Mouse (Mus musculus) lung, postnatal 36 days (tissue): ENCODE results near the gene Lrrc46.

Source experiments
- DNase-seq: peaks from one replicate; pipeline ENCODE4 v3.0.0; 2022; ENCODE audit warnings: mixed read lengths

Lrrc46 gene

DNA sequence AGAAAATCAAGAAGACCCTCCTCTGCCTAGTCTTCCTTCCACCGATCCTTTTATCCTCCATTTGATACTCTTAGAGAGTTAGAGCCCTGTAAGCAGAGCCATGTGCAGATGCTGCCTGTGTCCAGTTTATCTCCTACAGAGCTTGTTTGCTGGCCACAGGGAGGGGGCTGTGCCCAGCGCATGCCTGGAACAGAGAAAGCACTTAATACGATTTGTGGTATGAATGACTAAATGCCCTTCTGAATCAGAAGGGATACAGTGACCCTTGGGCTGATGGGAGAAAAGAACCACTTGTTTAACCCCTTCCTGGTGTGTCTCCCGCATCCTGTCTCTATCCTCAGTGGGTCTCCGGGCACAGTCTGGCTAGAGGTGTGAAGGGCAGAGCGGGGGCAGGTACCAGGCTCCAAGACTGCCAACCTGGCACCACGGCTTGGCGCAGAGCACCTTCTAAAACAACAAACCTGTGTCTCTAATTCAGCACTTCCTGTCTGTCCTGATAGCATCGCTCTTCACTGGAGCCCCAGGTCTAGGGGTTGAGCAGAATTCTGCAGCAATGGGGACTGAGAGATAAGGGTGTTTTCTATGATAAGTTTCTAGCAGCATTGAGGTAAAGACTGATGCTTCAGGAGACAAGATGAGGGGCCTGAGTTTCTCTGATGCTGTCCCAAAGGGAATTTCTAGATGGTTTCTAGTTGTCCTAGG lies 34.0 kb downstream of the Lrrc46 start:
- DNase-seq: no peak

DNA sequence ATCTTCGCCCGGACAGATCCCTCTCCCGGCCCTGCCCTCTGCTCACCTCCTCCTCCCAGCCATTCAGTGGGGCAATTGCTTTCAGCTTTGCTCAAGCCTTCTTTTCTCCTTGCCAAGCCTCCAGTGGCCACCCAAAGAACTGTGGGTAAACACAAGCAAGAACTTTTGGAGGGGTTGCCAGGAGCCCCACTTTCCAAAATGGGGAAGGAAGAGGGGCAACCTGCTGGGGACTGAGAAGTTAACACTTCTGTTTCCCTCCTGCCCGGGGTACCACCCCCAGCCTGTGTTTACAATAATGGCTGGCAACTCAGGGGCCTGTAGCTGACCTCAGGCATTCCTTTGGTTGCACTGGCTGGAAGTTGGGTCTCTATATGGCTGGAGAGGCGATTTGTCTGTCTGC lies 38.0 kb downstream of the Lrrc46 start:
- DNase-seq: no peak

DNA sequence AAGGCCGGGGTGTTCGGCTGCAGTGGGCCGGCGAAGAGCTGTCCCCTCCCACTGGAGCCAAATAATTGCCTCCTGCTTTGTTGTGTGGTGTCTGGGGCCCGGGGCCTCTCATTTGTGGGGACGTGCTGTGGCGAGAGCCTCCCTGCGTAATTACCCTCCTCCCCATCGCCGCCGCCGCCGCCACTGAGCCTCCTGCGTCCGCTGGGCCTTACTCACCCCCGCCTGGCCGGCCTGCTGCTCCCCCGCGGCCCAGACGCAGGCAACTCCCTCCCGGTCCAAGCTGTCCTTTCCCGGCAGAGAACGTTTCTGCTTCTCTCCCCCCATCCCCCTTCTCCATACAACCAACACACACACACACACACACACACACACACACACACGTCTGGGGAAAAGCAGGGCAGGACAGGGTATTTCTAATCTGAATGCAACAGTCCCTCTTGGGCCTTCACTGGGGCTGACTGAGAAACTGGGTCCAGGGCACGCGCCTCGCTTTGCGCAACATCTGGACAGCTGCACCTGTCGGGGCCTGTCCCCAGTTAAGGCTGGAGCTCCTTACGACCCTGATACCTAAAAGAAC lies 43.7 kb downstream of the Lrrc46 start:
- no peak for DNase-seq

DNA sequence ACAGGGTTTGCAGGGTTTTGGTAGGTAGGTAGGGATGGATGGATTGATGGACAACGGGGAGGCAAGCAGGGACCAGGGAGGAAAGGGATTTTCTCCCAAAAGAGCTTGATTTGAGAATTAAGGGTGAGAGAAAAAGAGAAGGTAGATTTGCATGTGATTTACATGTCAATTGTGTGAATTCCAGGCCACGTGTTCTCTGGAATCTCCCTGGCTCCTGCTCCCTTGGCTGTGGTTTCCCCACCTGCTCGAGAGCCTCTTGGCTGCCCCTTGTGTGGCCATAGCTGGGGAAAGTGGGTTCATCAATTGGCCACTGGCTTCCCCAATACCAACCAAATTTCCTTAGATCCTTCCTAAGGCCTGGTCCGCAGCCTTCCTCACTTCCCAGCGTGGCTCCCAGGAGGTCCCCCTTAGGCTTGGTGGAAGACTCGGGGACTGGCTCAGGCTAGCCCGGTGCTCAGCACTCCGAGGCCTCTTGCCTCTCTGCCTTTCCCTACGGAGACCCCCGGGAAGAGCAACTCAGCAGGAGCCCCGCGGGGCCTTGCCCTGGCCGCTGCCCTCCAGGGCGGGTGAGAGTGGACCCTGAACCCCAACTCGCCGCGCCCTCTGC lies 44.3 kb downstream of the Lrrc46 start:
- no peak for DNase-seq

DNA sequence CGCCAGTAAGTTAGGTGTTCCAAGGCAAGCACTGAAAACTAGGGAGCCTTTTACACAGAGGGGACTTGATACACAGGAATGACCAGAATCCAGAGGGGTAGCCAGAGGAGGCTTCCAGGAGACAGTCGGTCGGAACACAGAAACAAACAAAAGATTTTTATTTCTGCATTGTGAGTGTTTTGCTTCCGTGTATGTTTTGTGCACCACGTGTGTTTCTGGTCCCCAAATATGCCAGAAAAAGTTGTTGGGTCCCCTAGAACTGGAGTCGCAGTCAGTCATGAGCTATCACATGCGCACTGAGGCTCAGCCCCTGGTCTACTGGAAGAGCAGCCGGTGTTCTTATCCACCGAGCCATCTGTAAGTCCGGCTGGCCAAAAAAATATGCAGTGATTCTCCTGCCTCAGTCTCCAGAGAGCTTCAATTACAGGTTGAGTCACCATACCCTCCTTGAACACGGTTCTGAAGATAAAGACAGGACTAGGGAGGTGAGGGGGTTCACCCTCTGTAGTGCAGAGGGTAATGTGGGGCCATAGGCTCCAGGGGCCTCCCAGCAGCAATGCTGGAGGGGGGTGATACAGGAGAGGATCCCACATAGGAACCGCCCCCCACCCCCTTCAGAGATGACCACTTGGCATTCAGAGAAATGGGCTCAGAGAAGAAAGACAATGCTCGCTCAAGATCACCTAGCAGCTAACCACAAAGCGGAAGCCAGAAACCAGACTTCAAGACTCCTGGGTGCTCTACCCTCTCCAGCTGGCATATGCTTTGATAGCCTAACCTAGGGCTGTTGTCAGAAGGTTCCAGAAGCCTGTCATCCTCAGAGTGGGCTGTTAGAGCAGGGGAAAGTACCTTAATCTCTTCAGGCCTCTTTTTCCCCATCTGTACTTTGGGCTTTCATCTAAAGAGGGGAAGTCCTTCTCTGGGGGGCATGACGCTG lies 45.1 kb downstream of the Lrrc46 start:
- no peak for DNase-seq

DNA sequence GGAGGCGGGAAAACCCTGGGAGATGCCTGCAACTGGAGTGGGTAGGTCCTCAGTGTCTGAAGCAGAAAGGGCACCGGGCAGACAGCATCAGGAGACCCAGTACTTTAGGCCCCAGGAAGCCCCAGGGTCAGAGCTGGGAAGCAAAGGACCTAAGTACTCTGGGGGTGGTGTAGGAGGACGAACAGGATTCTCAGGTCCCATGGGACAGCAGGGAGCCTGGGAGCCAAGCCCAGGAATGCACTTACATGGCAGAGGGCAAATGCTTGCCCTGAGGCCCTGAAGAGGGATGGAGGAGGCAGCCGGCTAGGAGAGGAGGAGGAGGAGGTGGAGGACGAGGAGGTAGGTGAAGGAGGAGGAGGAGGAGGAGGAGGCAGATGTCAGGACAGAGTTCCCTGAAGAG lies 46.2 kb downstream of the Lrrc46 start:
- DNase-seq: no peak

DNA sequence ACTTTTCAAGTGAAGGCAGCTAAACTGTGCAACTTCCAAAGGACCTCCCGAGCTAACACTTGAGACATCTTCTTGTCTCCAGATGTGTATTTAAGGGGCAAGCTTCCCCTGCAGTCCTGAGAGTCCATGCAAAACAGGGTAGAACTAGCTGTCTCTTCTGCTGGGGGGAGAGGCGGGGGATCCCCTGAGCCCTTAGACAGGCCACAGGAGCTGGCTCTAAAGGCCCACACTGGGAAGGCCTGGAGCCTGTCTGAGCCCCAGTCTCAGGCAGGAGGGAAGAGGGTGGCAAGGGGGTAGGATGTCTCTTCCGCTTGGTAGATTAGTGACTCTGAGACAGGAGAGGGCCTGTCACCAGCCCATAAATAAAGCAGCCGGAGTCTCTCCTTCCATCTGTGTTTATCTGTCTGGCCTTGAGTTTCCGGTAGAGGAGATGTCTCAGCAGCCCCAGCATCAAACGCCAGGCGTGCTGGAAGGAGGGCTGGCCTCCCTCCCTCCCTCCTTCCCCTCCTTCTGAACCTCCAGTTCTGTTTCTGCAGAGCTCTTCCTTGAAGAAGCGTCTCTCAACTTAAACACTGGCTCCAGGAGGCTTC lies 48.4 kb downstream of the Lrrc46 start:
- peak; percentile 38 for DNase-seq

DNA sequence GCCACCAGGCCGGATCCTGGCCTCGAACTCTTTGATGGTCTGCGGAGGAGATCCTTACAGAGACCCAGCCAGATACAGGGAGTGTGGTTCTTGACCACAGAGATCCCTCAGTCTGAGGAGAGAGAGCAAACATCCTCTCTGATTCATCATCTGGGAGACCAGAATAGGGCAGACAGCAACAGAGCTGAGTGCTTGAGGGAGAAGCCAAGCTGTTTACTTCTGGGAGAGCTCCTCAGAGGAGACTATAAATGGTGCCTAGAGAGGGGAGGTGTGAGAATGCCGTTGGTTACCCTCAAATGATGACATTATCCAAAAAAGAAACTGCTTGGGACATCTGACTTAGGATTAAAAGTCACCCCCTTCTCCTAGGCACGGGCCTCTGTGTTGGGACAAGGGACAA lies 49.7 kb downstream of the Lrrc46 start:
- DNase-seq: no peak

DNA sequence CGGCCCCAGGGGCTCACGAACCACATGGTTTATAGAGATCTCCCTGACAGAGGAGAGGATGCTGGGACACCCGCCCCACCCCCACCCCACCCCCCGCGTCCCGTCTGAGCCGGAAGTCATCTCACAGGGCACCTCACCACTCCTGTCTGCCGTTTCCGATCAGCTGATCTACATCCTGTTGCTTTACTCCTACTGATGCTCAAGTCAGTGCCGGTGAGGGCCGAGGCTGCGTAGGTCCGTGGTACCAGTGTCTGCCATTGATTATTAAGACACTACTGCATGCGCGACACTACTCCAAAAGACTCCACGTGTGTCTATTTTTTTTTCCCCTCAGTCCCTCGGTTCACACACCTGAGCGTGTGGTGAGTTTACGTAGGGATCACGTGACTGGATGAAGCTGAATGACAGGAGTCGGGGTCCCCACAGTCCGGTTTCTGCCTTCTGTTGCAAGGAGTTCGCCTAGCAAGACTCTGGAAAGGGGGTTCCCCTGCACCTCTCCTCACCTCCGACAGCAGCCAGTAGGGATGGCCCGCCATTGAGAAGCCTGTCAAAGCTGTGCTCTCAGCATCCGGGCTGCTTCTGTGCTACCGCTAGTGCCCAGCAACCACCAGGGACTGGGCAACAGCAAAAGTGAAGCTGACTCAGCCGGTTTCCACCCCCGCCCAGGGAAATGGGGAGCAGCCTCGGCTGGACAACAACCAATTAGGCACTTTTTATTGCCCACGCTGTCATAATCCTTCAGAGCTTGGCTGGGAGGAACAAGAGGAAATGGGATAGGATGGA lies 53.1 kb downstream of the Lrrc46 start:
- peak; percentile 39 for DNase-seq

DNA sequence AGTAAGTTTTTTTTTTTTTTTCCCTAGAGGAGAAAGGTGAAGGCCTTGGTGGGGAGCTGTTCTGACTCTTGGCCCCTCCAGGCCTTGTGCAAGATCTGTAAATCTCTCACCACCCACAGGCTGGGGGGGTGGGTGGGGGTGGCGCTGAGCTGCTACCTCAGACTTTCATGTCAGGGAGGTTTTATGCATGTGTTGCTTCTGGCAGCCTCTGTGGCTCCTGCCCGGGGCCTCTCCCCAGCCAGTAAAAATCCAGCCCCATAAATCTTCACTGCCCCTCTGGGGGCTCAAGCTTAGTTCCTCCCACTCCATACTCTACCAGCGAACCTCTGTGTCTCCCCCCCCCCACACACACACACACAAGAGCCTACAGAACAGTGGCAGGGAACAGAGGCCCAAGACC lies 54.7 kb downstream of the Lrrc46 start:
- no peak for DNase-seq

DNA sequence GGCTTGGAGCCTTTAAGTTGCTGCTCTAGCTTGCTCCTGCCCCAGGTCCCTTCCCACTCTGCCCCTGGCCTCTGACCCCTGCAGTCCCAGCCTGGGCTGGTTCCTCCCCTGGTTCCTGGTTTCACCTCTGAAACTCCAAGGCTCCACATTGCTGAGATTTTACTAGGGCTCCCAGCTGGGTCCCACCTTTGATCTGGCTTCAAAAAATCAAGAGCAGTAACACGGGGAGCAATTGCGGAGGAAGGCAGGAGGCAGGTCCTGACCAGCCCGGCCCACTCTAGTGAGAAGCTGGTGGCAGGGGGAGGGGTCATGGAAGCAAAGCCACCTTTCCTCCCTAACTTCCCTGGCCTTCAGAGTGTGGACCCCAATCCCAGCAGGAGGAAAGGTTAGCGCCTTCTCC lies 56.3 kb downstream of the Lrrc46 start:
- DNase-seq: no peak
